Mouse (Mus musculus) granulocyte monocyte progenitor cell, adult 5-6 weeks (primary cell): ENCODE data around the gene B3gnt2. TPM values are rescaled to one million over a fixed set of nuclear protein-coding genes. Genes with fewer than 3 reads are reported as not detected.

ENCODE experiments used
- ATAC-seq: replicated peaks from 2 replicates; pipeline ENCODE4 v1.8.0; 2016; ENCODE audit warnings: mild to moderate bottlenecking, moderate TSS enrichment, inconsistent platforms; ENCODE audit not compliant: poor library complexity, severe bottlenecking
- total RNA-seq, 2 experiments: library from RNA; stranded (forward) in 1 of 2; stranded (reverse) in 1 of 2; fragments of 200-712, 200-1000 nt in 1 of 2; fragments of >200 nt in 1 of 2; fragmentation: Nextera tagmentation in 1 of 2; gene quantifications; 2 replicates each; pipeline ENCODE4 v1.2.3; 2014 to 2017

B3gnt2 gene
- total RNA-seq, 2 experiments from 2014 or later, result 12.3 to 41.3 TPM

DNA sequence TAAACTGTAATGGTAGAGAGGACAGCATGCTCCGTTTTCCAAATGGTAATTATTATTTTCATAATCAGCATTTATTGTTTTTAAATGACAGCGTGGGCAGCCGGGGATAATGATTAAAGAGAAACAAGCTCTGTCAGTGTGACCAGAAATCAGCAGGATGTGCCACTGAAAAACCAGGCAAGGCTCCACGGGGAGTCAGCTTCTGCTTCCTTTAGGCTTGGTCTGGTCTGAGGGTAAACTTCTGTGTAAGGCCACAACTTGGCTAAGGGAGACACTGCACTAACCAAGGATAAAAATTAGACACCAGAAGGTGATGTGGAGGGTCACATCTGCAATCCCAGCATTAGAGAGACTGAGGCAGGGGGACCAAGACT, 11.5 kb upstream of the B3gnt2 start:
- ATAC-seq, result no peak

- ATAC-seq, result peak; percentile 64
Measured at GRCm38 (mm10) chr11:22871628-22872306, 11.0 kb upstream of the B3gnt2 start.

- ATAC-seq, result peak; percentile 13
Measured at GRCm38 (mm10) chr11:22868582-22868981, 7.8 kb upstream of the B3gnt2 start.

GRCm38 (mm10) chr11:22867691-22868090, 6.9 kb upstream of the B3gnt2 start:
- no peak for ATAC-seq

- no peak for ATAC-seq
Measured at GRCm38 (mm10) chr11:22865635-22866246, 5.0 kb upstream of the B3gnt2 start.

- ATAC-seq, result peak; percentile 56
Measured at GRCm38 (mm10) chr11:22864305-22865060, 3.7 kb upstream of the B3gnt2 start.

DNA sequence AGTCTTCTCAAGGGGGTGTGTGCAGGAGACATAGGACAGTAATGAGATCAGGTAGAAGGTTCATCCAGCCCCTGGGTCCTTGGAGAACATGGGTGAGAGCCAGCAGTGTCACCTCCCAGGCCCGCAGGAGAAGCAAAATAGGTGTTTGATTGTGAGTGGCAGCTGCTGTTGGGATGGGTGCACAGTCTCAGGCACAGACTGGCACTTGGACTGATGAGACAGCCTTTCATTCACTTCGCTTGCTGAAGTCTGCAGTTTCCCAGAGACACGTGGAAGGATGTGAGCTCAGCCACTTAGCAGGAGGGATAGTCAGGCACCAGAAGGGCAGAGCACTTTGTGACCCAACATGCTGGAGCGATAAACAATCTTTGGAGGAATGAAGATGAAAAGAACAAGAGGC, 2.8 kb upstream of the B3gnt2 start:
- ATAC-seq, result no peak

- ATAC-seq, result no peak
Measured at GRCm38 (mm10) chr11:22861315-22861714, 554 bp upstream of the B3gnt2 start.

GRCm38 (mm10) chr11:22859633-22860334, 977 bp downstream of the B3gnt2 start:
- ATAC-seq, result peak; percentile 62

DNA sequence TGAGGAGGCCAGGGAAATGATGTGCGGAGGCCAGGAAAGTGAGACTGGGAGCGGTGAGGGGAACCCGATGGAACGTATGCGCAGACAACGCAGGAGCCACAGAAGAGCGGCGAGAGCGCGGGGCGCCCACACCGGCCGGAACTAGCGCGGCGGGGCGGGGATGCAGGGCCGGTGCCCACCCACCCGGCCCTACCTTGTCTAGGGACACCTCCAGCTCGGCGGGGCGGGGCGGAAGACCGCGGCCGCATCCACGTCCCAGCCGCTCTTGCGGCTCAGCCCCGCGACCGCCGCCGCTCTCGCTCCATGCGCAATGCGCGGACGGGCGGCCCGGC, 1.5 kb downstream of the B3gnt2 start:
- no peak for ATAC-seq

- ATAC-seq, result no peak
Measured at GRCm38 (mm10) chr11:22858441-22859300, 2.1 kb downstream of the B3gnt2 start.

DNA sequence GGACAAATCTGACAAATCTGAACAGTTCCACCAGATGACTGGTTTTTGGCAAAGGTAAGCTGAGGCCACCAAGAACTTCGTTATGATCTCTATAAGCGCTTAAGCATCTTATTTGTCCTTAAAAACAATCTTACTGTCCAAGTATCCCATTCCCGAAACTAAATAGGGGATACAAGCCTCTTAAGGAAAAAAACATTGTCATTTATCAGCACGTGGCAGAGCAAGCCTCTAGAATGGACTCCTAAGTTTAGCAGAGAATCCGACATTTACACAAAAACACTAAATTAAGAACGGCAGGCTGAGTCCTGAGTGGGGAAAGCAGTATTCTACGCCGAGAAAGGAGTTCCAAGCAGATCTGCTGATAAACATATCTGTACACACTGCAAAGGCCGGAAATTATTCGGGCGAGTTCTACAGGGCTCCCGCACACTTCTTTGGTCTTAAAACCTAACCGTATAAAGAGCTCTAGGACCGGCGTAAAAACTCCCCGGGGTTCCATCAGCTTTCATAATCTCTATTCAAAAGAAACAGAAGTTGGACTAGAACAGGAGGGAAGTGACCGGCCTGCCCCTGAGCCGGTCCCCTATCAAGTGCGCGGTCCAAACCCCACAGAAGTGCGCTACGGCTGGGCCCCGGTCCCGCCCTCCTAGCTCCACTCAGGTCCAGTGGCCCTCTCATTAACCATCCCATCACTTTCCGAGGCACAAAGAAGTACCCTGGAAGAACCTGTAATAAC, 2.9 kb downstream of the B3gnt2 start:
- peak; percentile 9; the same call in 1 of the 2 replicates for ATAC-seq

GRCm38 (mm10) chr11:22857106-22857704, 3.6 kb downstream of the B3gnt2 start:
- ATAC-seq, result 0 out of 2 replicates have a peak, but pooled peaks have one; percentile 2

GRCm38 (mm10) chr11:22856371-22856965, 4.3 kb downstream of the B3gnt2 start:
- no peak for ATAC-seq

DNA sequence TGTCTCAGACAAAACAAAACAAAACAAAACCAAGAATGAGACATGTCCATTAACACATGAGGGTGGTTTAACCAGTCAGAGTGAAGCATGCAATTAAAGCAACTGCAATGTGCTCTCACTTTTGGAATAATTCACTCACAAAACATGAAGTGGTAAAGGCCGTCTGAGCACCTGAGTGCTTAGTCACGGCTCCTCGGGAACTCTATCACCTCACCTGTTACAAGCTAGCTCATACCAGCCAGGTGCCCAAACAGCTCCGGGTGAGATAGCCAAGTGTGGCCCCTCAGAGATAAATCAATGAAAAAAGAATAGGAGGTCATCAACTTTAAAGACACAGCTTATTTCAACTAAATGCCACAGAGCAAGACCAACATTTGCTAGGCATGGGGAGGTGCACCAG, 6.2 kb downstream of the B3gnt2 start:
- ATAC-seq, result no peak

DNA sequence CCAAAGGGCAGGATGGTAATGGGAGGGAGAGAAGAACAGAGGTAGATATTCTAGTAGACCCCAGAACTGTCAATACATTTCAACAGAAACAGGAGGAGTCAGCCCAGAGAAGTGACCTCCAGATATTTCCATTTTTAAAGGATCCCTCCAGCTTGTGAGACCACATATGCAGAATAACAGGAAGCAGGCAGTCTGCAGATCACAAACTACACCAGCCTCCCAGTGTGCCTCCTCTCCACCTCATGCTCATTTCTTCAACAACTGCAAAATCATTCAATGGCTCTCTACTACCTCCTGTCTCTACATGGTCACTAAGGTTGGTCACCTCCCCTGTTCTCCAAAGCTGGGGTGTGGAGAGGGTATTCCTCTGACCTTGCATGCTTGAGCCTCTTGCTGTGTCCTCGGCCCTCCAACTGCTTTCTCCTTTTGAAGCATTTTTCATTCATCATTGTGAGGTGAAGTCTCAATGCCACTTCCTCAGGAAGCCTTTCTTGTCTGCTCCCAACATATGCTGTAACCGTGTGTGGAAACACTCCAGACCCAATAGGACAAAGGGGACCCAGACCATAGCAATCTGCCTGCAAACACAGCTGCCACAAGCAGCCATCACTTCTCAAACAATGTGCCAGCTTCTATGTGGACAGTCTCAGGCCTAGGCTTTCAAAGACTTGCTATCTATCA, 7.1 kb downstream of the B3gnt2 start:
- peak; percentile 58 for ATAC-seq

DNA sequence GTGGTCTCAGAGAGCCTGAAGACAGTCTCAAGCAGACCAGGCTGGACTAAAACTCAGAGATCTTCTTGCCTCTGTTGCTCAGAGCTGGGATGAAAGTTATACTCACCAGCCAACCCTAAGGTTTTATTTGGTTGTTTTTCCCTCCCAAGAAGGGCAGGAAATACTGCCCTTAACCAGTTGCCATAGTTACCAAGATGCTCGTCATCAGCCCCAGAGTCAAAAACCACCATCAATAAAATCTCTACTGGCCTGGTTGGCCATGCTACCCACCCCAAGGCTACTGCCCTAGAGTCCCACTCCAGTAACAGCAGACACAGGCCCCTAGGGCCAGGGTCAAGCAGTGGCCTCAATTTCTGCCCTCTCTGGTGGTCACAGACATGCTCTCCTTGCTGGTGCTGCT, 8.3 kb downstream of the B3gnt2 start:
- ATAC-seq, result no peak

DNA sequence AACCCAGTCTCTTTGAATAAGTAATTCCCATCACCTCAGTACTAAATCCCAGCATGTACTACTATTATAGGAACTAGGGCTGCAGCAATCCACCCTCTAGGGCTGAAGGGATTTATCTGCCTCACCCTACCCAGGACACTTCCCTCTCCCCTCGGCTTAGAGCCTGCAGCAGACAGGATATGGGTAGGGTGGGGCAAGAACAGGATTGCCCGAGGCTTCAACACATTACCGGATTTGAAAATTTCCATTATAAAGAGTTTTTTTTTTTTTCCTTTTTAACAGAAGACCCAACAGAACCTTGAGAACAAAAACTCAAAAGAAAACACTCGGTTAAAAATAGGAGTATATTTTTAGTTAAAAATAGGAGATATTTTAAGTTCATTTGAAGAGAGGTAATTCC, 9.3 kb downstream of the B3gnt2 start:
- peak; percentile 45 for ATAC-seq
